Mouse (Mus musculus): ENCODE measurements at regions not wholly inside any gene's neighbourhood (a gene's known extent, or its start where the extent isn't known, plus 50 kb on each side); places are given as distances from the start of the nearest gene placed in this dataset.

DNA sequence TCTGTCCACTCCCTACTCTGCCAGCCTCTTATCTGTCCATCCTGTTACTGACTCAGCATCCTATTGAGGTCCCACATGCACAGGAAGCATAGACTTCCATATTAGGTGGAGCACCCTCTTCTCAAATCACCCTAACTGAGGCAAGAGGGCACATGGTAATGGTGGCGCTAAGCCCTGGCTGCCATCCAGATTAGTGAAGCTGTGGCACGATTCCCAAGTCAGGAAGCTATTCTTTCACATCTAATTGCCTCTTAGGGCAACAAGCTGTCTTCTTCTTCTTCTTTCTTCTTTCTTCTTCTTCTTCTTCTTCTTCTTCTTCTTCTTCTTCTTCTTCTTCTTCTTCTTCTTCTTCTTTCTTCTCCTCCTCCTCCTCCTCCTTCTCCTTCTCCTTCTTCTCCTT lies 195.7 kb upstream of the Sall1 start:
- Histone ChIP-seq H3K4me3 (ENCODE audit: insufficient read depth, low read length) (no peak overlapping the region), H3K4me1 (ENCODE audit: control insufficient read depth, insufficient read depth, low read length) (no peaks in the 10 kb centered on the region), H3K27ac (ENCODE audit: insufficient read depth, low read length) (no peak overlapping the region)
- TF ChIP-seq CTCF (IDR thresholded peaks at IDR 0.05; ENCODE audit: borderline replicate concordance, insufficient read depth, low read length), result no peak
- no peak for TF ChIP-seq POLR2A (IDR thresholded peaks at IDR 0.05; ENCODE audit: low read depth, low read length)

DNA sequence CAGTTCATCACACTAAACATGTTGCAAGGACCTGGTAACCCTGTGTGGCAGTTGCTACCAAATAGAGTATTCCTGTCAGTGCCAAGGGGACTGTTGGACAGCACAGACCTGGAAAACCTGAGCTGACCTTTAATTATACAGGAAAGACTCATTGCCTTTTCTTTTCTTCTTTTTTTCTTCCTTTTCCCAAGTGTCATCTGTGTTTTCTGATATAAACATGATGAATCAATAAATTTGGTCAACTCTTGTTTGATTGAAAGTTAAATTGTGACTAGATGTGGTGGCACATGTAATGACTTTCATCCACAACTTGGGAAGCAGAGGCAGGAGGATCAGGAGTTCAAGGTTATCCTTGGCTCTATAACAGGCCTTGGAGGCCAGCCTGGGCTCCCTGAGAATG lies 190.1 kb upstream of the Sall1 start:
- no peak overlapping the region for H3K27ac ChIP-seq (ENCODE audit: insufficient read depth, low read length)
- no peak overlapping the region for H3K4me3 ChIP-seq (ENCODE audit: insufficient read depth, low read length)
- TF ChIP-seq CTCF (IDR thresholded peaks at IDR 0.05; ENCODE audit: borderline replicate concordance, insufficient read depth, low read length), result no peak
- TF ChIP-seq POLR2A (IDR thresholded peaks at IDR 0.05; ENCODE audit: low read depth, low read length), result no peak
- H3K4me1 ChIP-seq (ENCODE audit: control insufficient read depth, insufficient read depth, low read length), result no peaks in the 10 kb centered on the region

DNA sequence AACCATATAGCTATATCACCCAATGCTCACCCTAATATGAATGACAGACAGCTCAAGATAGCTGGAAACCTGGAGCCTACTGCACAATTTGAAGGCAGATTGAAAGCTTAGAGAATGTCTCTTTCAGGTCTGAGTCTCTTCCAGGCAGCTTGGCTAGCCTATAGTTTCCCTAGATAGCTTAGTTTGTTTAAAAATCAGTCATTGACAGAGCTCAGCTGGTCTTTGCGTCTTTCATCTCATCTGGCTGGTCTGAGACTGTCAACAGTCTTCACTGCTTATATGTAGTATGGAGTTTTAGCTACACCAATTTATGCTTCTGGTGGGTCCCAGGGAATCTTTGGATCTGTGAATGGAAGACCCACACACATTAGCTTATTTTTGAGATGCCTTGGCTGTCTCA lies 188.4 kb upstream of the Sall1 start:
- Histone ChIP-seq H3K4me3 (ENCODE audit: insufficient read depth, low read length) (no peak overlapping the region), H3K27ac (ENCODE audit: insufficient read depth, low read length) (no peak overlapping the region), H3K4me1 (ENCODE audit: control insufficient read depth, insufficient read depth, low read length) (no peaks in the 10 kb centered on the region)
- no peak for TF ChIP-seq POLR2A (IDR thresholded peaks at IDR 0.05; ENCODE audit: low read depth, low read length)
- TF ChIP-seq CTCF (IDR thresholded peaks at IDR 0.05; ENCODE audit: borderline replicate concordance, insufficient read depth, low read length), result no peak

DNA sequence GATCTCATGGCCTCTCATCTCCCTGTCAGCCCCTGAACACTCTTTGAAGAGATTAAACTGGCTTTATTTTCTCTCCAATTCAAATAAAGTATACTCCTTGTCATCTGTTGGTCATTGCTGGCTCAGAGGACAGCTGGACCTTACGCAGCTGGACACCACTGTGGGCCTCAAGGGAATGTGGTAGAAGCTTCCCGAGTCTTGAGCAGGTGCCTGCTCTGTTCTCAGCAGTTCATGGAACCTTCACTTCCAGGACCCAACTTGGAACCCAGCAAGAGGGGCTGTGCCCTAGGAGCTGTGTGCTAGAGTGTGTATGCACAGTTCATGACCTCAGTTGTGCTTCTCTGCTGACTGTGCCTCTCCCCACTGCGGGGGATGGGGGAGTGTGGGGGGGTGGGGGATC lies 185.2 kb upstream of the Sall1 start:
- no peaks in the 10 kb centered on the region for H3K4me1 ChIP-seq (ENCODE audit: control insufficient read depth, insufficient read depth, low read length)
- H3K27ac ChIP-seq (ENCODE audit: insufficient read depth, low read length), result no peak overlapping the region
- TF ChIP-seq POLR2A (IDR thresholded peaks at IDR 0.05; ENCODE audit: low read depth, low read length), result no peak
- TF ChIP-seq CTCF (IDR thresholded peaks at IDR 0.05; ENCODE audit: borderline replicate concordance, insufficient read depth, low read length), result no peak
- H3K4me3 ChIP-seq (ENCODE audit: insufficient read depth, low read length), result no peak overlapping the region

DNA sequence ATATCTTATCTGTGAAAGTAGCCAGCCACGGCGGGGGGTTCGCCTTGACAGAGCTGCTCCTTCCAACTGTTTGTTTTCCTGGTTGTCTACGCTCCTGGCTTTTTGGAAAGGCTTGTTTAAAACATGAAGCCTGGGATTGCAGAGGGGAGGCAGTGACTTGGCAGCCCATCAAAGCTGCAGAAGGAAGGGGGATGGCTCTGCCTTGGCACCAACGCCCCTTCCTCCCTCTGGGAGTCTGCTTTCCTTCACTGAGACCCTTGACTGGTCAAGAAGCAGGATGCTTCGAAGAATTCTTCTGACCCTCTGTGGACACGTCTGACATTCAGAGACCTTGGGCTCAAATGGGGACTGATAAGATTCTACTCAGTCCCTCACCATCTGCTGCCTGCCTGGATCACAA lies 176.9 kb upstream of the Sall1 start:
- H3K4me3 ChIP-seq (ENCODE audit: insufficient read depth, low read length), result no peak overlapping the region
- no peak overlapping the region for H3K27ac ChIP-seq (ENCODE audit: insufficient read depth, low read length)
- TF ChIP-seq CTCF (IDR thresholded peaks at IDR 0.05; ENCODE audit: borderline replicate concordance, insufficient read depth, low read length), result no peak
- TF ChIP-seq POLR2A (IDR thresholded peaks at IDR 0.05; ENCODE audit: low read depth, low read length), result no peak
- no peaks in the 10 kb centered on the region for H3K4me1 ChIP-seq (ENCODE audit: control insufficient read depth, insufficient read depth, low read length)

DNA sequence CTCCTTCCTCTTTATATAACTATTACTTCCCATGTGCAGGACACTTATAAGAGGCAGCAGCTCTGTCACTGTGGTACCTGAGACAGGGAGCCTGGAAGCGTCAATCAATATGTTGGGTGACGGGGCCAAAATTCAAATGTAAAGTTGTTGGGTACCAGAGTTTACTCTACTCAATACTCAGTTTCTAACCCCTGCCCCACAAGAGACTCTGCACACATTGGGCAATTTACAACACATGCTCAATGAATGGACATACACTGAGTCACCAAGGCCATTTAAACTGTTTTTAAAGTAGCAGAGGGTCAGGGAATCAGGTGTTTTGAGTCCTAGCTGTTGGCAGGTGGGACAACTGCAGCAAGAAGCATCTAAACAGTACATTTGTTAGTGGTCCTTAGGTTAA lies 176.4 kb upstream of the Sall1 start:
- Histone ChIP-seq H3K27ac (ENCODE audit: insufficient read depth, low read length) (no peak overlapping the region), H3K4me1 (ENCODE audit: control insufficient read depth, insufficient read depth, low read length) (no peaks in the 10 kb centered on the region), H3K4me3 (ENCODE audit: insufficient read depth, low read length) (no peak overlapping the region)
- TF ChIP-seq CTCF (IDR thresholded peaks at IDR 0.05; ENCODE audit: borderline replicate concordance, insufficient read depth, low read length) (no peak), POLR2A (IDR thresholded peaks at IDR 0.05; ENCODE audit: low read depth, low read length) (no peak)

DNA sequence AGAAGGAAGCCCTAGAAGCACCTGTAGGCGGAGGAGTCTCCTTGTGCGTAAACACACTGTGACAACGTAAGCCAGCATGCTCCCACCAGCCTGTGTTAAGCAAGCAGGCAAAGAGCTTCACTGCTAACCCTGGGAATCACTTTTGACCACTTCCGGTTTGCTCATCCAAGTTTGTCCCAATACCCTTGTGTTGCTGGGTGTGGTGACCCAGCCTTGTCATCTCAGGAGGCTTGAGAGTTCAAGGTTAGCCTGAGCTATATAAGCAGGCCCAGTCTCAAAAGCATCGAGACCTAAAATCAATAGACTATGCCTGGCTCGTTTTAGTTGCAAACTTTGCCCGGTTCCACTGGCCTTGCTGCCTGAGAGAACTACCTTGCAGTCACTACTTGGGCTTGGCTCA lies 175.2 kb upstream of the Sall1 start:
- TF ChIP-seq CTCF (IDR thresholded peaks at IDR 0.05; ENCODE audit: borderline replicate concordance, insufficient read depth, low read length), result no peak
- TF ChIP-seq POLR2A (IDR thresholded peaks at IDR 0.05; ENCODE audit: low read depth, low read length), result no peak

DNA sequence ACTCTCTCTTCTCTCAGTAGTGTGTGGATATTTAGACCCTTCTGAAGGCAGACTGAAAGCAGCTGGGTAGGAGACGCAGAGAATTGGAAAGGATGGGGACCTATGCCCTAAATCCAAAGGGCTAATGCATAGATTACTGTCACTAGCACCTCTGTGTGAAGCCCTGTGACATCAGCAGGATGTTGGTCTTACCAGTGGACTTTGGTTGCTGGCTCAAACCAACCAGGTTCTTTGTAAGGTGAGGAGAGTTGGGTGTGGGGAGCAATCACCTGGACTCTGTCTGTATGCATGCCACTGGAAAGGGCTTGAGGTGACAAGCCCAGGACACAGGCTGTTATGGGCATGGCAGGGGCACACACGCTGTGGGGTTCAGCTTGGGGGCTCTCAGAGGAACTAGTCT lies 173.7 kb upstream of the Sall1 start:
- Histone ChIP-seq H3K4me1 (ENCODE audit: control insufficient read depth, insufficient read depth, low read length) (no peaks in the 10 kb centered on the region), H3K27ac (ENCODE audit: insufficient read depth, low read length) (no peak overlapping the region), H3K4me3 (ENCODE audit: insufficient read depth, low read length) (no peak overlapping the region)
- no peak for TF ChIP-seq POLR2A (IDR thresholded peaks at IDR 0.05; ENCODE audit: low read depth, low read length)
- TF ChIP-seq CTCF (IDR thresholded peaks at IDR 0.05; ENCODE audit: borderline replicate concordance, insufficient read depth, low read length), result no peak

More for the DNA sequence above, 175.2 kb upstream of the Sall1 start:
- no peaks in the 10 kb centered on the region for H3K4me1 ChIP-seq (ENCODE audit: control insufficient read depth, insufficient read depth, low read length)
- no peak overlapping the region for H3K4me3 ChIP-seq (ENCODE audit: insufficient read depth, low read length)
- no peak overlapping the region for H3K27ac ChIP-seq (ENCODE audit: insufficient read depth, low read length)

DNA sequence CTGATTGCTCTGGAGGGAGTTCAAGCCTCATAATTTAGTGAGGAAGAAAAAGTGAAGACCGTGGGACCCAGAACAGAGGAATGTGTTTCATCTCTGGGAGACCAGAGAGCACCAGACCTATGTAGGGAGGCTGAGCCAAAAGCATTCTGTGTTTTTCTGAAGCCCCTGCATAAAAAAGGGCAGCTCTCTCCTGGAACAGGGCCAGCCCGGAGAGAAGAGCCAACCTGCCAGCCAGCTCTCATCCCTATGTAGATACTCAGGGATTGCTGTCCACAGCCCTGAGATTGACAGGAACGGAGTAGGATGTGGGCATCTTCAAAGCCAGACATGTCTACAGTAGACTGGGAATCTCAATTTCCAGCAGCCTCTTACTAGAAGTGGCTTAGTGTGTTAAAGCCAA lies 168.0 kb upstream of the Sall1 start:
- Histone ChIP-seq H3K4me3 (ENCODE audit: insufficient read depth, low read length) (no peak overlapping the region), H3K4me1 (ENCODE audit: control insufficient read depth, insufficient read depth, low read length) (no peaks in the 10 kb centered on the region), H3K27ac (ENCODE audit: insufficient read depth, low read length) (no peak overlapping the region)
- TF ChIP-seq POLR2A (IDR thresholded peaks at IDR 0.05; ENCODE audit: low read depth, low read length) (no peak), CTCF (IDR thresholded peaks at IDR 0.05; ENCODE audit: borderline replicate concordance, insufficient read depth, low read length) (no peak)

DNA sequence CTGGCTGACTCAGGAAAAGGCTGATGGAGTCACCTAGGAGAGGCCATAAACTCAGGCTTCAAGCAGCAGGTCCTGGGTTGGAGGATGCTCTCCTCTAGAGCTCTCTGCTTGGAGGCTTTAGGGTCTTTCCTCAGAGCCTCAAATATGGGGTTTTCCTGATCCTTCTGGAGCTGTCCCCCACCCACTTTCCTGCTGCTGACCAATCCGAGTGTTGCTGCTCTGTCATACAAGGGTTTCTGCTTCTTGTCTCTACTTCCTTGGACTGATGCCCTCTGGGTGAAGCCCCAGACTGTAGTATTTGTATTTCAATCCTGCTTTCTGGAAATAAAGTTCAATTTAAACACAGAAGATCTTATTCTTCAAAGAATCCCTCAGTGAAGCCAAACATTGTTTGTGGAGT lies 166.7 kb upstream of the Sall1 start:
- Histone ChIP-seq H3K4me3 (ENCODE audit: insufficient read depth, low read length) (no peak overlapping the region), H3K27ac (ENCODE audit: insufficient read depth, low read length) (no peak overlapping the region), H3K4me1 (ENCODE audit: control insufficient read depth, insufficient read depth, low read length) (no peaks in the 10 kb centered on the region)
- TF ChIP-seq POLR2A (IDR thresholded peaks at IDR 0.05; ENCODE audit: low read depth, low read length) (no peak), CTCF (IDR thresholded peaks at IDR 0.05; ENCODE audit: borderline replicate concordance, insufficient read depth, low read length) (no peak)

DNA sequence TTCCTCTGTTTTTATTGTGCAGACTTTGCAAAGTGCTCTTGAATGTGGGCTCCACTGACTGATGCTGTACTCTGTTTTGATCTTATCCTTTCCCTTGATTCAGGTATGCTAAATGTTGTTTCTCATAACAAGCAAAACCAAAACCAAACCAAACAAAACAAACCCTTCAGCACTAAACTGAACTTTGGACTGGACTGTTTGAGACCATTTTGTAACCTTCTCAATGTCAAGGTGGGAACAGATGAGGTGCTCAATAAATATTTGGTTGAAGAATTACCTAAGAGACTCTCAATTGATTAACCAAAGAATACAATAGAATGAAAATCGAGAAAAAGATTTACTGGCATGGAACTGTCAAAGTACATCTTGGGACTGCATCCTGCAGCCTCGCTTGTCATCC lies 163.9 kb upstream of the Sall1 start:
- TF ChIP-seq POLR2A (IDR thresholded peaks at IDR 0.05; ENCODE audit: low read depth, low read length), result no peak
- TF ChIP-seq CTCF (IDR thresholded peaks at IDR 0.05; ENCODE audit: borderline replicate concordance, insufficient read depth, low read length), result no peak
- Histone ChIP-seq H3K4me3 (ENCODE audit: insufficient read depth, low read length) (no peak overlapping the region), H3K4me1 (ENCODE audit: control insufficient read depth, insufficient read depth, low read length) (no peaks in the 10 kb centered on the region), H3K27ac (ENCODE audit: insufficient read depth, low read length) (no peak overlapping the region)
